Mouse (Mus musculus) thymus, postnatal 25 days (tissue): Measurements from ENCODE around the gene Map1a.
A peak's percentile ranks its signal among the peaks of the same experiment; 100 is the strongest.

Source experiments
- DNase-seq: peaks from one replicate; pipeline ENCODE4 v3.0.0; 2022

Map1a gene

GRCm38 (mm10) chr2:121316278-121316677, 26.9 kb downstream of the Map1a start:
- no peak for DNase-seq

GRCm38 (mm10) chr2:121323041-121323440, 33.6 kb downstream of the Map1a start:
- no peak for DNase-seq

- no peak for DNase-seq
These were observed 34.5 kb downstream of the Map1a start for GRCm38 (mm10) chr2:121323693-121324470.

GRCm38 (mm10) chr2:121329492-121329891, 40.1 kb downstream of the Map1a start:
- DNase-seq: no peak

- peak; percentile 11 for DNase-seq
These were observed 49.7 kb downstream of the Map1a start for GRCm38 (mm10) chr2:121339057-121339456.

GRCm38 (mm10) chr2:121353156-121353555, 63.8 kb downstream of the Map1a start:
- no peak for DNase-seq

GRCm38 (mm10) chr2:121354378-121354777, 65.0 kb downstream of the Map1a start:
- no peak for DNase-seq

GRCm38 (mm10) chr2:121354820-121355592, 65.6 kb downstream of the Map1a start, which contains the start of gene Ppip5k1:
Ppip5k1 (minus strand) TSS chr2:121355396.
- DNase-seq: peak; percentile 96

GRCm38 (mm10) chr2:121357494-121357893, 68.1 kb downstream of the Map1a start, which contains the start of gene Ckmt1:
Ckmt1 (plus strand) TSS chr2:121357714.
- no peak for DNase-seq

- no peak for DNase-seq
These were observed 68.6 kb downstream of the Map1a start for GRCm38 (mm10) chr2:121357961-121358360.

- peak; percentile 35 for DNase-seq
These were observed 69.0 kb downstream of the Map1a start for GRCm38 (mm10) chr2:121358381-121358780.

- no peak for DNase-seq
These were observed 70.1 kb downstream of the Map1a start for GRCm38 (mm10) chr2:121359461-121359860.
